Mouse (Mus musculus) CH12.LX (cell line): ENCODE measurements around the gene Itga2b. TPM values are rescaled to one million over a fixed set of nuclear protein-coding genes. Genes with fewer than 3 reads are reported as not detected.

Experiments
- DNase-seq: peaks from one replicate; pipeline ENCODE4 v3.0.0-alpha.2; 2013; ENCODE audit errors: extremely low read depth
- H3K27ac ChIP-seq: 2 replicates; pipeline ENCODE4 v1.5.1; 2012; ENCODE audit warnings: low read depth, mild to moderate bottlenecking, control low read depth, moderate library complexity; ENCODE audit not compliant: insufficient read depth
- H3K27me3 ChIP-seq: replicated peaks from 2 replicates; pipeline ENCODE3; 2012; ENCODE audit warnings: inconsistent platforms
- H3K36me3 ChIP-seq, 2 experiments: replicated peaks in 1 of 2; 2 replicates each; pipeline versions ENCODE3 to v1.6.1; 2012; ENCODE audit warnings: inconsistent platforms in 1 of 2, low read length in 1 of 2, mild to moderate bottlenecking in 1 of 2, mixed read lengths in 1 of 2, moderate library complexity in 1 of 2; ENCODE audit not compliant: control insufficient read depth in 1 of 2, insufficient read depth in 1 of 2
- H3K4me1 ChIP-seq, 2 experiments: 2 replicates each; pipeline ENCODE4 v1.6.1; 2012; ENCODE audit warnings: inconsistent platforms in 1 of 2, moderate library complexity in 1 of 2; ENCODE audit not compliant: insufficient read depth in 2 of 2, control insufficient read depth in 1 of 2
- H3K4me2 ChIP-seq: 2 replicates; pipeline ENCODE4 v1.6.1; 2012; ENCODE audit warnings: low read depth, mild to moderate bottlenecking, control low read depth; ENCODE audit not compliant: poor library complexity, insufficient read depth, severe bottlenecking
- H3K4me3 ChIP-seq, 3 experiments: fragments of 150-350 bp in 1 of 3; sonication (generic) in 1 of 3; replicated peaks in 1 of 3; 2 replicates each; pipeline versions ENCODE3 to v1.5.1; 2011 to 2012; ENCODE audit warnings: low read depth in 2 of 3, low read length in 2 of 3, mild to moderate bottlenecking in 2 of 3, moderate library complexity in 2 of 3, control low read depth in 1 of 3, improper control_type of control experiment in 1 of 3, inconsistent platforms in 1 of 3, mixed read lengths in 1 of 3; ENCODE audit not compliant: poor library complexity in 1 of 3
- H3K79me2 ChIP-seq: replicated peaks from 2 replicates; pipeline ENCODE4 v1.6.1; 2012; ENCODE audit warnings: mild to moderate bottlenecking, moderate library complexity; ENCODE audit not compliant: control insufficient read depth, poor library complexity, insufficient read depth, severe bottlenecking; ENCODE audit errors: extremely low read depth
- H3K9ac ChIP-seq: 2 replicates; pipeline ENCODE4 v1.6.1; 2012; ENCODE audit warnings: low read depth, mild to moderate bottlenecking, control low read depth, moderate library complexity; ENCODE audit not compliant: insufficient read depth
- H3K9me3 ChIP-seq: replicated peaks from 2 replicates; pipeline ENCODE3; 2012; ENCODE audit warnings: low read length, inconsistent platforms, mixed read lengths
- CHD1 ChIP-seq: IDR thresholded peaks from 2 replicates; pipeline ENCODE4 v1.6.1; 2012; ENCODE audit warnings: low read depth, low read length, improper control_type of control experiment, inconsistent platforms
- CHD2 ChIP-seq: IDR thresholded peaks from 2 replicates; pipeline ENCODE4 v1.6.1; 2011; ENCODE audit warnings: low read length, improper control_type of control experiment
- E2F4 ChIP-seq: IDR thresholded peaks from 2 replicates; pipeline ENCODE4 v1.6.1; 2011; ENCODE audit warnings: low read depth, low read length, improper control_type of control experiment; ENCODE audit not compliant: insufficient replicate concordance
- ELF1 ChIP-seq: IDR thresholded peaks from 2 replicates; pipeline ENCODE4 v1.6.1; 2014; ENCODE audit warnings: low read depth, mild to moderate bottlenecking, inconsistent platforms, low read length, improper control_type of control experiment
- JUN ChIP-seq: IDR thresholded peaks from 2 replicates; pipeline ENCODE4 v1.6.1; 2011; ENCODE audit warnings: low read depth, mild to moderate bottlenecking, low read length, improper control_type of control experiment, moderate library complexity; ENCODE audit not compliant: insufficient read depth
- JUND ChIP-seq: conservative IDR thresholded peaks from 2 replicates; pipeline ENCODE4 v1.6.1; 2011; ENCODE audit warnings: low read depth, low read length, improper control_type of control experiment
- MAFK ChIP-seq: IDR thresholded peaks from 2 replicates; pipeline ENCODE4 v1.6.1; 2011; ENCODE audit warnings: low read length, improper control_type of control experiment; ENCODE audit not compliant: insufficient replicate concordance
- MAX ChIP-seq: IDR thresholded peaks from 2 replicates; pipeline ENCODE4 v1.6.1; 2011; ENCODE audit warnings: low read length, improper control_type of control experiment
- MEF2A ChIP-seq: IDR thresholded peaks from 2 replicates; pipeline ENCODE4 v1.6.1; 2014; ENCODE audit warnings: low read depth, mild to moderate bottlenecking, inconsistent platforms, low read length, improper control_type of control experiment, borderline replicate concordance
- MXI1 ChIP-seq: IDR thresholded peaks from 2 replicates; pipeline ENCODE4 v1.6.1; 2011; ENCODE audit warnings: mild to moderate bottlenecking, low read depth, low read length, improper control_type of control experiment
- MYC ChIP-seq: IDR thresholded peaks from 2 replicates; pipeline ENCODE4 v1.6.1; 2011; ENCODE audit warnings: low read depth, mild to moderate bottlenecking, improper control_type of control experiment, low read length
- NRF1 ChIP-seq: IDR thresholded peaks from 2 replicates; pipeline ENCODE4 v1.6.1; 2014; ENCODE audit warnings: low read depth, mild to moderate bottlenecking, inconsistent platforms, low read length, improper control_type of control experiment, moderate library complexity
- PAX5 ChIP-seq: IDR thresholded peaks from 2 replicates; pipeline ENCODE4 v1.6.1; 2012; ENCODE audit warnings: low read length, inconsistent platforms, mixed read lengths
- POLR2A ChIP-seq: IDR thresholded peaks from 2 replicates; pipeline ENCODE4 v1.6.1; 2011; ENCODE audit warnings: low read depth, mild to moderate bottlenecking, improper control_type of control experiment, low read length
- POLR2AphosphoS2 ChIP-seq: IDR thresholded peaks from 2 replicates; pipeline ENCODE4 v1.6.1; 2011; ENCODE audit warnings: low read depth, low read length, improper control_type of control experiment
- SIN3A ChIP-seq: IDR thresholded peaks from 2 replicates; pipeline ENCODE4 v1.6.1; 2012; ENCODE audit warnings: low read length, improper control_type of control experiment, inconsistent platforms
- TCF12 ChIP-seq: IDR thresholded peaks from 2 replicates; pipeline ENCODE4 v1.6.1; 2014; ENCODE audit warnings: low read depth, mild to moderate bottlenecking, inconsistent platforms, low read length, improper control_type of control experiment
- USF1 ChIP-seq: IDR thresholded peaks from 2 replicates; pipeline ENCODE4 v1.6.1; 2014; ENCODE audit warnings: low read depth, mild to moderate bottlenecking, inconsistent platforms, low read length, improper control_type of control experiment
- ZC3H11A ChIP-seq: IDR thresholded peaks from 2 replicates; pipeline ENCODE4 v1.6.1; 2012; ENCODE audit warnings: low read depth, mild to moderate bottlenecking, inconsistent platforms, low read length, improper control_type of control experiment
- ZMIZ1 ChIP-seq: IDR thresholded peaks from 2 replicates; pipeline ENCODE4 v1.6.1; 2012; ENCODE audit warnings: low read depth, mild to moderate bottlenecking, inconsistent platforms, low read length, improper control_type of control experiment
- ZNF384 ChIP-seq: IDR thresholded peaks from 2 replicates; pipeline ENCODE4 v1.6.1; 2012; ENCODE audit warnings: low read depth, low read length, improper control_type of control experiment, inconsistent platforms
- dilution Hi-C: fragments of 300-500 bp; cut with MboI; formaldehyde crosslinking; loops from 2 replicates; pipeline ENCODE4 v1.14.3; 2020; ENCODE audit warnings: low sequenced_read_pairs; ENCODE audit not compliant: extremely low pct_unique_long_range_greater_than_20kb, extremely low pct_ligation_motif_present
- in situ Hi-C: fragments of 300-500 bp; cut with MboI; formaldehyde crosslinking; loops from 3 replicates; pipeline ENCODE4 v1.14.3; 2019; ENCODE audit warnings: low sequenced_read_pairs, low pct_ligation_motif_present, low pct_unique_long_range_greater_than_20kb, mixed read lengths
- polyA plus RNA-seq: library from polyadenylated mRNA; unstranded; fragments of >175 nt; gene quantifications from 2 replicates; pipeline ENCODE4 v1.2.1, GENCODE M21; 2012; ENCODE audit warnings: low read depth; ENCODE audit not compliant: insufficient read length
- total RNA-seq, 2 experiments: library from RNA; depleted of rRNA; stranded (reverse); fragments of 300-350 nt in 1 of 2; fragments of >200 nt in 1 of 2; gene quantifications; 2 replicates each; pipeline ENCODE4 v1.2.3; 2012 to 2014

Itga2b gene
- total and polyA plus RNA-seq, 3 experiments = 0.95 to 3.6 (median 3.0) TPM

DNA sequence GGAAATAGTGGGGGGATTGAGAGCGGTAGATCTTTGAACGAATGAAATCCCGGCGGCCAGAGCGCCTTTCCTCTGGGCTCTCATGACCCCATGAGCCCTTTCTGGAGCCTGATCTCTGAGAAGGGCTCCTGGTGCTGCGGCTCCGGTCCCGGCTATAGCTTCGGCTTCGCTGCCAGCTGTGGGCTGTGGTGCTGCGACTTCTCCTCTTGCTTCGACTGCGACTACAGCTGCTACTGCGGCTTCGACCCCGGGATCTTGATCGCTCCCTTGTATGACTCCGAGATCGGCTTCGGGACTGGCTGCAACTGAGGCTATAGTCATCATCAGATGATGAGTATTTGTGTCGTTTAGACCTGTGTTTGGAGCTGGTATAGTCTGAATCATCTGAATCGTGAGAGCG, 9.7 kb upstream of the Itga2b start:
- TF ChIP-seq PAX5 (no peak), POLR2A (no peak), E2F4 (no peak), TCF12 (no peak), JUND (no peak), POLR2AphosphoS2 (no peak), ELF1 (no peak), CHD1 (no peak), MAX (no peak), ZMIZ1 (no peak)
- TF ChIP-seq, all 38 proteins: peak for 0
- H3K9me3 ChIP-seq = no peaks in the 10 kb centered on the region
- H3K79me2 ChIP-seq = no peaks in the 10 kb centered on the region
- H3K36me3 ChIP-seq = peaks cover 56 to 80% of the 10 kb centered on the region in 2 experiments
- H3K9ac ChIP-seq = no peak overlapping the region
- in situ Hi-C loops (no loop called here), dilution Hi-C loops (no loop called here)
- H3K4me3 ChIP-seq = no peak overlapping the region
- no peak overlapping the region for H3K4me2 ChIP-seq
- no peak for DNase-seq
- H3K27me3 ChIP-seq = no peaks in the 10 kb centered on the region
- no peaks in the 10 kb centered on the region for H3K4me1 ChIP-seq
- no peak overlapping the region for H3K27ac ChIP-seq

- dilution Hi-C loops = no loop called here
- no peaks in the 10 kb centered on the region for H3K4me1 ChIP-seq
- TF ChIP-seq CHD2 (no peak), POLR2A (no peak), MEF2A (no peak), MXI1 (no peak), JUND (no peak), ZNF384 (no peak), JUN (no peak), PAX5 (no peak), USF1 (no peak), NRF1 (no peak), MAFK (no peak), ZC3H11A (no peak), SIN3A (no peak), MYC (no peak)
- H3K4me3 ChIP-seq = no peak overlapping the region
- no peak overlapping the region for H3K27ac ChIP-seq
- H3K36me3 ChIP-seq = peaks cover 54 to 81% of the 10 kb centered on the region in 2 experiments
- no peak overlapping the region for H3K4me2 ChIP-seq
- no peak for DNase-seq
- H3K79me2 ChIP-seq = no peaks in the 10 kb centered on the region
- in situ Hi-C loops = no loop called here
- no peaks in the 10 kb centered on the region for H3K9me3 ChIP-seq
- no peaks in the 10 kb centered on the region for H3K27me3 ChIP-seq
- no peak overlapping the region for H3K9ac ChIP-seq
Observed at GRCm38 (mm10) chr11:102478671-102479070, 8.7 kb upstream of the Itga2b start.
